ENCODE assay signal across 31 mouse cellular contexts in the genomic region with DNA sequence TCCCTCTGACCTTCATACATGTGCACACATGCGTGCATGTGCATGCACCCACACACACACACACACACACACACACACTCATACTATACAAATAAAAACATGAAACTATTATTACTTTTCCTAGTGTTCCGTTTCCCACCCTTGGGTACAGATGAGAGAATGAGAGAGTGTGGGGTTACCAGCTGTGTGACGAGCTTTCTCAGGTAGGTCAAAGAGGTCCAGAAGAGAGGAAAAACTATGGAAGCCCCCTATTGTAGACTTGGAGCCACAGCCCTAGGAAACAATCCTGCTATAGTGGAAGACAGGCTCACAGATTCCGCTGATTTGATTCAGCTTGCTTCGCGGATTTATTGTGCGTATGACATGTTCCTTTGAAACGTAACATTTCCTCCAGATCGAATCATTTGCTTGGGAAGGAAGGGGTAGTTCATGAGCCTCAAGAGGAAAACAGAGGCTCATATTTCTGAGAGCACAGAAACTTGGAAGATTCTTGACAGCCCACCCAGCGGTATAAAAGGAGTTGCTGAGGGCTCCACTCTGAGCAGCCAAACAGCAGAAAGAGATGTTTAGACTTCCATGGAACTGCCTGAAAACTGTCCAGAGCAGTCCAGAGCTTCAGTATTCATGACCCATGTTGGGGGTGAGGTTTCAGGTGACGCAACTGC.
A peak's percentile ranks its signal among the peaks of the same experiment; 100 is the strongest.
DNase-seq lines count a peak whose midpoint lies in the region; ATAC-seq lines count a peak whose summit lies in the region.
"Had no signal": no experiment of that assay in that cellular context is flagged by ENCODE, and none has a peak within 500 bp of the region (broad histone marks: within the 10 kb centered on the region; RNA-seq: fewer than 3 reads in every experiment).

No protein-coding gene starts in this region.

- H3K27ac ChIP-seq in kidney, embryonic 15.5 days: 0 out of 2 replicates have a peak overlapping the region, but pooled peaks have one; percentile 1
- H3K27ac ChIP-seq in limb, embryonic 10.5 days: 0 out of 2 replicates have a peak overlapping the region, but pooled peaks have one; percentile 10
- H3K27ac ChIP-seq: hindbrain, embryonic 10.5 days; hindbrain, embryonic 15.5 days; lung, embryonic 15.5 days; midbrain, embryonic 10.5 days; midbrain, embryonic 15.5 days; neural tube, embryonic 15.5 days; stomach, postnatal 0 days had no signal

- no peaks in the 10 kb centered on the region for H3K9me3 ChIP-seq in kidney, embryonic 15.5 days (replicated peaks)
- no peaks in the 10 kb centered on the region for H3K9me3 ChIP-seq in limb, embryonic 10.5 days (replicated peaks)
- H3K9me3 ChIP-seq: hindbrain, embryonic 10.5 days; hindbrain, embryonic 15.5 days; lung, embryonic 15.5 days; midbrain, embryonic 10.5 days; midbrain, embryonic 15.5 days; neural tube, embryonic 15.5 days had no signal

- H3K27me3 ChIP-seq in kidney, embryonic 15.5 days: no peaks in the 10 kb centered on the region
- H3K27me3 ChIP-seq in limb, embryonic 10.5 days (ENCODE audit: low read depth, poor library complexity, severe bottlenecking): no peaks in the 10 kb centered on the region
- H3K27me3 ChIP-seq: hindbrain, embryonic 15.5 days; lung, embryonic 15.5 days; midbrain, embryonic 15.5 days; neural tube, embryonic 15.5 days had no signal

- H3K9ac ChIP-seq in kidney, embryonic 15.5 days: no peak overlapping the region
- H3K9ac ChIP-seq: hindbrain, embryonic 15.5 days; lung, embryonic 15.5 days; midbrain, embryonic 15.5 days; neural tube, embryonic 15.5 days had no signal

- no peak overlapping the region for H3K4me3 ChIP-seq in kidney, embryonic 15.5 days (replicated peaks)
- H3K4me3 ChIP-seq in limb, embryonic 10.5 days: no peak overlapping the region
- H3K4me3 ChIP-seq: hindbrain, embryonic 10.5 days; hindbrain, embryonic 15.5 days; lung, embryonic 15.5 days; midbrain, embryonic 10.5 days; midbrain, embryonic 15.5 days; neural tube, embryonic 15.5 days had no signal

- H3K4me1 ChIP-seq in kidney, embryonic 15.5 days: 0 out of 2 replicates have a peak, but pooled peaks cover 2% of the 10 kb centered on the region
- H3K4me1 ChIP-seq in limb, embryonic 10.5 days: peaks cover 17% of the 10 kb centered on the region
- H3K4me1 ChIP-seq: hindbrain, embryonic 10.5 days; hindbrain, embryonic 15.5 days; lung, embryonic 15.5 days; midbrain, embryonic 10.5 days; midbrain, embryonic 15.5 days had no signal

- ATAC-seq in kidney, embryonic 15.5 days (replicated peaks; ENCODE audit: low FRiP score): peak; percentile 67; the same call in 1 of the 2 replicates
- ATAC-seq: activated CD4-positive, CD25-positive, alpha-beta regulatory T cell, adult 4 months; forebrain, embryonic 14.5 days; inflammation-experienced regulatory T-cells, adult 6 months; midbrain, embryonic 15.5 days had no signal

- WGBS in kidney, embryonic 15.5 days: 42% methylated on average over 11 of the region's 11 CpGs
- WGBS in limb, embryonic 10.5 days: 86% methylated on average over 11 of the region's 11 CpGs

- no peak for DNase-seq in kidney, adult 11 months
- peak; percentile 10 for DNase-seq in ovary, adult 18-20 months (ENCODE audit: low spot score)
- DNase-seq in ovary, postnatal 14 days (ENCODE audit: low spot score): no peak
- no peak for DNase-seq in limb, embryonic 10.5 days (ENCODE audit: low spot score)
- DNase-seq in cerebellum, adult 11 months: no peak
- DNase-seq in layer of hippocampus, adult 9-10 months (ENCODE audit: low spot score): no peak
- DNase-seq: adrenal gland, adult 2 months; adrenal gland, postnatal 36 days; B cell, adult 2 months; cerebellum, adult 2 months; cerebellum, postnatal 14 days; gastrocnemius, postnatal 14 days; kidney, postnatal 25 days; layer of hippocampus, postnatal 36 days; left cerebral cortex, postnatal 4 days; right cerebral cortex, adult 18-20 months; thymus, adult 18-20 months; thymus, postnatal 25 days had no signal

- no peak overlapping the region for H3K4me2 ChIP-seq in kidney, embryonic 15.5 days
- H3K4me2 ChIP-seq: heart, embryonic 11.5 days; hindbrain, embryonic 15.5 days; liver, embryonic 11.5 days; lung, embryonic 15.5 days; midbrain, embryonic 15.5 days; neural tube, embryonic 15.5 days had no signal

- H3K36me3 ChIP-seq in kidney, embryonic 15.5 days: no peaks in the 10 kb centered on the region
- H3K36me3 ChIP-seq in limb, embryonic 10.5 days: no peaks in the 10 kb centered on the region
- H3K36me3 ChIP-seq: hindbrain, embryonic 10.5 days; hindbrain, embryonic 15.5 days; lung, embryonic 15.5 days; midbrain, embryonic 10.5 days; midbrain, embryonic 15.5 days; neural tube, embryonic 15.5 days had no signal
